Mouse (Mus musculus) adrenal gland, postnatal 10 days (tissue): ENCODE data around the gene Spty2d1. TPM values are rescaled to one million over a fixed set of nuclear protein-coding genes. Genes with fewer than 3 reads are reported as not detected.
"Not testable (repeated sequence)": the region's sequence is repeated elsewhere in the genome, so short reads cannot be mapped to it uniquely, and the experiment has no call there.

ENCODE experiments used
- DNase-seq: peaks from one replicate; pipeline ENCODE4 v3.0.0; 2021; ENCODE audit warnings: mixed read lengths
- long read RNA-seq, 2 experiments: library from polyadenylated mRNA; stranded (forward); transcript quantifications; one replicate each; pipeline ENCODE4 v2.0.0; 2021
- total RNA-seq, 2 experiments: library from RNA; stranded (reverse); gene quantifications; 2 replicates each; pipeline ENCODE4 v1.2.3; 2021

Spty2d1 gene
- total RNA-seq, result 10 to 100 TPM; 14.4 to 19.3 TPM
- long read RNA-seq, experiment 1, full-length matches to known transcripts, result 1 of 2 reads
- long read RNA-seq, experiment 1, partial matches to known transcripts, result 0 of 2 reads
- long read RNA-seq, experiment 1, other reads (novel, unspliced or antisense), result 1 of 2 reads
- long read RNA-seq, experiment 2, result 0 reads

GRCm38 (mm10) chr7:47008168-47008993 lies at the start of gene Spty2d1:
TSS of gene Spty2d1 (minus strand) at chr7:47008411.
- DNase-seq, result peak; percentile 99

GRCm38 (mm10) chr7:47056273-47056672 lies 48.1 kb upstream of the Spty2d1 start:
- DNase-seq, result no peak

DNA sequence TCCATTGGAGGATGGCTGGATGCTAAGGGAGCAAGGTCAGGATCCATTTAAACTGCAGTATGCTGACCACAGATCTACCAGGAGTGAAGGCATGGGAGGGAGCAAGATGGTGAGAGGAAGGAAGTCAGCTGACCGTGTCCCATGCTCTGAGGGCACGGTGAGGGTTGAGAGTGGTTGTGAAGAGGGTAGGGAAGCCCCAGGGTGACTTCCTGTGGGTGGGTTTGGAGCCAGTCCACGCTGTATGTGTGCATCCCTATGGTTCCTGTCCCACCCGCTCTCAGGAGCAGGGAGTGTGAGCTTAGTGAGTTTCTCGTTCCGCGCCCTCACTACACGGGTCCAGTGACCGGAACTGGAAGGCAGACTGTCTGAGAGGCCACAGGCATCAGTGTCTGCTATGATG lies 47.5 kb upstream of the Spty2d1 start:
- peak; percentile 15 for DNase-seq

- DNase-seq, result peak; percentile 75
Observed at GRCm38 (mm10) chr7:47054666-47055065, 46.5 kb upstream of the Spty2d1 start.

GRCm38 (mm10) chr7:47053287-47053686 lies 45.1 kb upstream of the Spty2d1 start:
- DNase-seq, result peak; percentile 71

- peak; percentile 78 for DNase-seq
Observed at GRCm38 (mm10) chr7:47052276-47052675, 44.1 kb upstream of the Spty2d1 start.

DNA sequence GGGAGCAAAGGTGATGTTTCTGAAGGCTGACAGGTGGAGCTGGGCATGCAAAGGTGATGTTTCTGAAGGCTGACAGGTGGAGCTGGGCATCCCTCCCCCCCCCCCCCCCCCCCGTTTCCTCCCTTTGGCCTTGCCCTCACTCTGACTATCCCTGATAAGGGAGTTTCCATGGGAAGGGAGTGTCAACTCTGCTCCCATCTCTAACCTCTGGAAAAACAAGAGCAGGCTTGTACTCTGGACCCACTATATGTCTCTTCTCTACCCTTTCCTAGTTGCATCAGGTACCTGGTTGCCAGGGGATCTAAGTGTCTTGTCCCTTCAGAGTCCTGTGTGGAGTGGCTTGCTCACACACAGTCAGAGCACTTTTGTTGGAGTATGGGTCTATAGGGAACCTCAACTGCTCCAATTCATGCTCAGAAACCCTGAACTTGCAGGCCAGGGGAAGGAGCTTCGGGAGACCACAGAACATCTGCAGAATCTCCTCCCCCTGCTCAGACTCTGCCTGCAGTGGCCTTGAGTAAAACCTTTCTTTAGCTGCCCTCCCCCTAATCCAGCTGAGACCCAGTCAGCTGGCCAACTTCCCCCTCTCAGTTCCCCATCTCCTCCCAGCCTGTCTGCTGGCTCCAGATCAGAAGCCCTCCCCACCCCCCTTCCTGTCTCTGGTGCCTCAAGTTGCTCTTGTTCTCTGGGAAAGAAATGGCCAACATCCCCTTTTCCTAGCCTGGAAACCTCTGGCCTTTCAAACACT lies 43.4 kb upstream of the Spty2d1 start:
- peak; percentile 64 for DNase-seq

- DNase-seq, result peak; percentile 67
Observed at GRCm38 (mm10) chr7:47050766-47051165, 42.6 kb upstream of the Spty2d1 start.

DNA sequence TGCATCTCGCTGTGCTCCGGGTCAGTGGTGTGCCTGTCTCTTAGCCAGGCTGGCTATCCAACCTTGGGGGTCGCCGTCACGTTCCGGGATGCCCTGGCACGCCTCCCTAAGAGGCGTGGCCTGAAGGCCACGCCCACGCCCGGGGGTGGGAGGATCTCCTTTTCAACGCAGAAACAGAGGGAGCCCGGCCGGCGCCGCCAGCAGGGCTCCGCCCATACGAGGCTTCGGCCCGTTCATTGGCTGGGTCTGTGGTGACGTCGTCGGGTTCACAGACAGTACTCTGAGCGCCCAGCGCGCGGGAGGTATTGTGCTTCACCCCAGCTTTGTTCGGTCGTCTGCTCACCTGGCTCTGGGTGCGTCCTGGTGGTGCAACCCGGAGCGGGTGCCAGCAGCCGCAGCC lies 42.2 kb upstream of the Spty2d1 start, which contains the start of gene Tmem86a:
TSS of gene Tmem86a (plus strand) at position 236 of the 400 bp plus-strand sequence.
- peak; percentile 98 for DNase-seq

DNA sequence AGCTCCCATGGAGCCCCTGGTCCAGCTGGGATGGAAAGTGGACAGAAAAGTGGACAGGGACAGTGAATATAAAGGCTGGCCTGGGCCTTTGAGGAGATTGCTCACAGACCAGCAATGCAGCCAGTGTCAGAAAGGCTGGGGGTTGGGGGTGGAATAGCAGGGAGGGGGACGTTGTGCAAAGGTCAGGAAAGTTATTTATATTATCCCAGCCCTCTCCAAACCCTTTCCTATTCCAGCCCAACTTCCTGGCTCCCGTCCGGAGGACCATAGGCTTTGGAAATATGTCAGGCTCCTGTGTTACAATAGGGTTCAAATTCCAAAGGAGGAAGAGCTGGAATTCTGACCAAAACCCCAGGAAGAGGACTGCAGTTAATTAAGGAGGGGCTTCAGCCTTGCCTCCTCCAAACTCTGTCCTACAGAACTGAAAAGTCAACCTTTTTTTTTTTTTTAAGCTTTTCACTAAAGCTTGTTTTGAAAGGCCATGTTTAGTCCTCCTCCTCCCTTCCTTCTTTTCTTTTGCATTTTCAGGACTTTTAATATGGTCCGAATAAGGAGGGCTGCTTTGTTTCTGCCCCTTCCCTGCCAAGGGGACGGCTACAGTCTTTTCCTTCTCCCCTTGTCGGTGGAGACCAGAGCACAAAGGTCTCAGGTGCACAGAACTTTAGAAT lies 34.7 kb upstream of the Spty2d1 start:
- DNase-seq, result peak; percentile 23

DNA sequence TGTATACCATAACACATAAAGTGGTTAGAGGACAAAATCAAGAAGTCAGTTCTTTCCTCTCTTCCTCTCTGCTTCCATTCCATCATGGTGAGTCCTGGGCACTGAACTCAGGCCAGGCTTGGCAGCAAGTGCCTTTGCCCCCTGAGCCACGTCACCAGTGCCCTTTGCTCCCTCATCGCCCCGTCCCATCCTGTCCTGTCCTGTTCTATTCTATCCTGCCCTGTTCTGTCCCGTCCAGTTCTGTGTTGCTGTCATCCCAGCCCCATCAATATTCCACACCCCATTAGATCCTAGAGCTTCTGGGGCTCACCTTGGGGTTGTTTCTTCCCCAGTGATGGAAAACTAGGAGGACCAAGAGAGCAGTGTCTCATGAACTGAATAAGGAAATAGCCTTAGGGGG lies 33.9 kb upstream of the Spty2d1 start:
- no peak for DNase-seq

- DNase-seq, result no peak
Observed at GRCm38 (mm10) chr7:47041706-47042105, 33.5 kb upstream of the Spty2d1 start.

GRCm38 (mm10) chr7:47035426-47035825 lies 27.2 kb upstream of the Spty2d1 start:
- no peak for DNase-seq

GRCm38 (mm10) chr7:47034785-47035384 lies 26.7 kb upstream of the Spty2d1 start:
- no peak for DNase-seq

DNA sequence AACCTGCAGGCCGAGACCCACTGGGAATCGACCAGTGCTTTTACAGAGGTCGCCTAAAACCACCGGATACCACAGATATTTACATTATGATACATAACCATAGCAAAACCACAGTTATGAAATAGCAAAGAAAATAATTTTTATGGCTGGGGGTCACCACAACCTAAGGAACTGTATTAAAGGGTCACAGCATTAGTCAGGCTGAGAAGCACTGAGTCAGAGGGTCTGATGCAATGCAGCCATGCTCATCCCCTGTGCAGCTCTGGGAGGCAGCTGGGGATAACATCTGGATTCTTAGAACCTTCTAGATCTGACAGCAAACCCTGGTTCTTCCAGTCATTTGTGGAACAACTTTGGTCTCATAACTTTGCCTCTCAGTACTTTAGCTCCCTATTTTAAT lies 23.2 kb upstream of the Spty2d1 start:
- DNase-seq, result no peak

- DNase-seq, result no peak
Observed at GRCm38 (mm10) chr7:47030517-47031193, 22.4 kb upstream of the Spty2d1 start.

GRCm38 (mm10) chr7:47027520-47027919 lies 19.3 kb upstream of the Spty2d1 start:
- no peak for DNase-seq

DNA sequence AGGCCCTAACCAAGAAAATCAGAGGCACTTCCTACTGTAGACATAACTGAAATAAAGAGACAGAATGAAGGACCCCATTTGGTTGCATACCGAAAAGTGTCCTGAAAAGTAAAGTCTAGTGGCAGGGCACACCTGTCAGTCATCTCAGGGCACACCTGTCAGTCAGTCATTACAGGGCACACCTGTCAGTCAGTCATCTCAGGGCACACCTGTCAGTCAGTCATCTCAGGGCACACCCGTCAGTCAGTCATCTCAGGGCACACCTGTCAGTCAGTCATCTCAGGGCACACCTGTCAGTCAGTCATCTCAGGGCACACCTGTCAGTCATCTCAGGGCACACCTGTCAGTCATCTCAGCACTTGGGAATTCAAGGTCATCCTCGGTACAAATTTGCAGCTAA lies 18.7 kb upstream of the Spty2d1 start:
- not testable (repeated sequence) for DNase-seq

DNA sequence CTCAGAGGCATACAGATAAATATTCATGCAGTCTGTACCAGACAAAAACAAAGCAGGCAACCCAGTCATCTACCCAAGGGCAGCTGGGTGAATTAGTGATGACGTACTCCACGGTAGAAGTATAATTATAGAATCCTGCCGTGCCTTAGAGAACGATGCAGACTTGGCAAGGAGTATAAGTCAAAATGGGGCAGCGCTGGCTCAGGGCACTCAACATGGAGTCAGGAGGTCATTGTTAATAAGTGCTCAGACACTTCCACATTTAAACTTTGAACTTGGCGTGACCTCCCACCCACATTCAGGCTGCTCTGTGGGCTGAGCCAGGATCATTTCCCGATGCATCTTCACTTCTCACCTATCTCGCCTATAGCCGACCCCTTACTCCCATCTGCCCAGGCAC lies 17.2 kb upstream of the Spty2d1 start:
- no peak for DNase-seq

- DNase-seq, result no peak
Observed at GRCm38 (mm10) chr7:47024454-47024853, 16.2 kb upstream of the Spty2d1 start.

GRCm38 (mm10) chr7:47023530-47023929 lies 15.3 kb upstream of the Spty2d1 start:
- DNase-seq, result peak; percentile 92
